Mouse (Mus musculus) embryonic fibroblast, embryonic 13.5 days (primary cell): ENCODE measurements around the gene Pgf. TPM values are rescaled to one million over a fixed set of nuclear protein-coding genes. Genes with fewer than 3 reads are reported as not detected.

ENCODE experiments used
- H3K27ac ChIP-seq: 2 replicates; pipeline ENCODE4 v1.5.1; 2012; ENCODE audit warnings: low read length, control low read depth, inconsistent platforms; ENCODE audit not compliant: insufficient read depth
- H3K4me1 ChIP-seq: 2 replicates; pipeline ENCODE4 v1.6.1; 2011; ENCODE audit warnings: low read length; ENCODE audit not compliant: control insufficient read depth, insufficient read depth
- H3K4me3 ChIP-seq: 2 replicates; pipeline ENCODE4 v1.5.1; 2011; ENCODE audit warnings: mild to moderate bottlenecking, control low read depth, low read length; ENCODE audit not compliant: insufficient read depth
- CTCF ChIP-seq: IDR thresholded peaks from 2 replicates; pipeline ENCODE4 v1.5.1; 2011; ENCODE audit warnings: mild to moderate bottlenecking, control low read depth, low read length, moderate library complexity, borderline replicate concordance; ENCODE audit not compliant: insufficient read depth
- POLR2A ChIP-seq: IDR thresholded peaks from 2 replicates; pipeline ENCODE4 v1.6.1; 2011; ENCODE audit warnings: low read depth, mild to moderate bottlenecking, control low read depth, low read length, moderate library complexity
- polyA plus RNA-seq: library from polyadenylated mRNA; stranded (reverse); fragments of >200 nt; gene quantifications from 2 replicates; pipeline ENCODE4 v1.2.4, GENCODE M21; 2011; ENCODE audit warnings: low read depth; ENCODE audit not compliant: missing spikeins, insufficient read length

Gene Pgf
- polyA plus RNA-seq, 1 experiment, result 6.6 TPM

DNA sequence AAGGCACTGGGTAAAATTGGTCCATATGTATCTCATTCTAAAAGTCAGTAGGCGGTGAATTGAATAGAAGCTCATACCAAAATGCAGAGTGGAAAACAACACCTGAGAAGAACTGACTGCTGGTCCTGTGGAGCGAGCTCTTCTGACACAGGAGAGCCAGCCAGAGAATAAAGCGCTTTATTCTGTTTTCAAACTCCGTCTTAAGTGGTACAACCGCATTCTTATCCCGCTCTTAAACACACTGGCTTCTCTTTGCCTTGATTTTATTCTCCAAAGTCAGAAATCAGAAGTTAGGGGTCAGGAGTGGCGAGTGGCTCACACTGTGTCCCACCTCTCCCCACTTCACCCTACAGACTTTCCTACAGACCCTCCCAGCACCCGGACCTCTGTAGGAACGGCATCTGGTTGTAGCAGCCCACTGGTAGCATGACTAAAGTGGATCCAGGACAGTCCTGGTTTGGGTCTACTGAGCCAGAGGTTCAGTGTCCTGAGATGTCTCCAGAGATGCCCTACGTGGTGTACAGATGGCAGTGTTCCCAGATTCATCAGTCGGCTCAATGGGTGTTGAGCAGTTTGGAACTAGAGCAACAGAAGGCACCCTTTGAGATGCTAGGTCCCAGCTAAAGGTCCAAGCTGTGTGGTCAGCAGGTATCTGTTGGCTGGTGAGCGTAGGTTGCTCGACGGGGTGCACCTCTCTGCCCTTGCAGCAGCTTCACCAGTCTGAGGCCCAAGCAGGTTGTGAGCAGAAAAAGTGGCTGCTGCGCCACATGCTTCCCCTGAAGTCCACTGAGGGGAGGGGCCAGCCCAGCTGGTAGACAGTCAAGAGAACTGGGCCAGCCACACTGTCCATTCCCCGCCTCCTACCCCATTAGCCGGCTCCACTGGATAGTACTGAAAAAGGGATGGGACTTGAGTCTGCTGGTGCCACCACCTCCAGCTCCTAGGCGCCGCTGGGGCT is 41.8 kb downstream of the Pgf start:
- Histone ChIP-seq H3K27ac (no peak overlapping the region; the same call in 1 of the 2 replicates), H3K4me3 (no peak overlapping the region), H3K4me1 (peaks cover 8% of the 10 kb centered on the region)
- TF ChIP-seq CTCF (no peak), POLR2A (no peak)

DNA sequence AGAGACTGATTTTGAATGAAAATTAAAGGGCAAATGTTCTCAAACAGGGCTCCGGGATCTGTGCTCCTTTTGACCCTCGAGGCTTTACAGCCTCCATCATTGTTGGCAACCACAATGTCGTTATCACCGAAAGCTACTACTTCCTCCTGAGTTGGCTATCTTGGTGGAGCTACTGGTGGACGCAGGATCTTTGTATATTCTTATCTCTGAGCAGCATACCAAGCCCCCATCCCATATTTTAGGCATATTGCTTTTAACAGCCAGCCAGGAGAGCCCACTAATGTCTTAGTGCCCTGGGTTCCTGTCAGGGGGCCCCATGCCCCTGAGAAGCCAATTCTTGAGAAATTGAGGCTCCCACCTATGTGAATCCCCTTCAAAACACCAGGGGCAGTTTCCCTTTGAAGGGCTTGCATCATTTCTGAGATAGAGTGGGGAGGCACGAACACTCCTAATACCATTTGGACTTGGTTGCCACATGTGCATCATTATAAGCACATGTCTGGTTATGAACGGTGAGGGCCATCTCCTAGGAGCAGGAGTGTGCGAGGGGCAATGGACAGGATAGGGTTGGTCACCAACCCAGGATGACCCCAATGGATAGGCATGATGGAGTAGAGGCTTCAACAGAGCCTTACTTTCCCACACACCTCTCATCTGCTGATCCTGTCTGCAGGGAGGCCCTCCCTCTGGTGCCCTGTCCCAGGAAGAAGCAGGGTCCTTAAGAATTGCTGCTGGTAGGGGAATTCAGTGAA is 43.4 kb downstream of the Pgf start:
- no peak for TF ChIP-seq POLR2A
- TF ChIP-seq CTCF, result no peak
- no peak overlapping the region for H3K27ac ChIP-seq
- peaks cover 8% of the 10 kb centered on the region for H3K4me1 ChIP-seq
- no peak overlapping the region for H3K4me3 ChIP-seq

DNA sequence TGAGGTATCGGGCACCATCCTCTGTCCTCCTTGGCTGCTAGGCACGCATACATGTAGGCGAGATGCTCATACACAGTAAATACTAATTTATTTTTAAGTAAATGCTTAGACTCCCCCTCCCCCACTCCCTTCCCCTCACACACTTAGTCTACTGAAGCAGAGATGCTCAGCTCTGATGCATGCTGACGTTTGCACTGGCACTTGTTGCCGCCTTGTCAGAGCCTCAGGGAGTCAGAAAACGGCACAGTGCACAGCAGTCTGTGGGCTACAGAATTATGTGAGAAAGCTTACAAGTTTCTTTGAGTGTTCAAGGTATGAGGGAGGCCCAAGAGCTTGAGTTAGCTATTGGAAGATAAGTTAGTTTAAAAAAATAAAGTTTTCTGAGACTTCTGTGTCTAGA is 46.2 kb downstream of the Pgf start:
- TF ChIP-seq POLR2A, result no peak
- TF ChIP-seq CTCF, result no peak

DNA sequence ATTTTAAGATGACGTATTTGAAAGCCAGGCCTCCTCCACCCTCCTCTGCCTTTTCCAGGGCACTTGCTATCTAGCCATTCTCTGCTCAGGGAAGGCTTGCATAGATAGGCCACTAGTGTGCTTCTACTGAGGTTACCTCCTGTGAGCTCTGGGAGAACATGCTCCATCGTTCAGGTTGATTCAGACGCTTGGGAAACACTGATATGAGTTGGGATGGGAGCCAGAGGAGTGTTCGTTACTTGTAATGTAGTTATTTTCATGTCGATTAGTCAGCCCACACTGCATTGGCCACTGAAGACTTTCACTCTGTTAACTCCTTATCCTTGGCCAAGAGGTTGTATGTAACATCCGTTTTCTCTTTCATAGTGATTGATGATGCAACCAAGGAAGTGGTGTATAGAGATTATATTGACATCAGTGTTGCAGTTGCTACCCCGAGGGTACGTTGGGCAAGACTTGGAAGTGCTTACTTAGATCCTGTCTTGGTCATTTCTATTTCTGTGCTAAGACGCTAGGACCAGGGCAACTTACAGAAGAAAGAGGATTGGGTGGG is 48.1 kb downstream of the Pgf start:
- no peak overlapping the region for H3K4me3 ChIP-seq
- no peak for TF ChIP-seq CTCF
- no peak for TF ChIP-seq POLR2A
- no peak overlapping the region for H3K27ac ChIP-seq
- 0 out of 2 replicates have a peak, but pooled peaks cover 4% of the 10 kb centered on the region for H3K4me1 ChIP-seq

More for the DNA sequence above, 46.2 kb downstream of the Pgf start:
- H3K4me3 ChIP-seq, result no peak overlapping the region
- H3K4me1 ChIP-seq, result peaks cover 7% of the 10 kb centered on the region
- H3K27ac ChIP-seq, result no peak overlapping the region

DNA sequence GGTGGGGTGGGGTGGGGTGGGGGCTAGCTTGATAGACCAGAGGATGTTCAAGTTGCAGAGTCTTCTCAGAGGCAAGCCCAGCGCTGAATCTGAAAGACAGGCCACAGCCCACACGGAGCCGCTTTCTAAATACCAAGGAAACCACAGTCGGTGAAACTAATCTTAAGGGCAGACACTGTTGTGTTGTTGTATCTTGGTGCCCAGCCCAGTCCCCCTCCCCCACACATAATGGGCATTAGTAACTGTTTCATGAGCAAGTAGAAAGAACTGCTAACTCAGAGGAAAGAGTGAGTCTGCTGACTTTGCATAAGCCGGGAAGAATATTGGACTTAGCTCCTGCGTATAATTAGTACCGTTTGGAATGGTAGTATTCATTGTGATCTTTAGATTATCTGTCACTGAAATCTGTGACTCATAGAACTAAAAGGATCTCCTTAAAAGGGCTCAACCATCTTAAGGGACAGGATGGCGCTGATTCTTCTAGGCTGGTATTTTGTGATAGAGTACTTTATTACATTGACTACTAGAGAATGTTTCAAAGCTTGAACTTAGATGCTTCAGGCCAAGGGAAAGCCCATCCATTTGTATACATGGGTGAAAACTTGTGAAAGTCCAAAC is 50.5 kb downstream of the Pgf start:
- peak overlapping the region; percentile 38 for H3K27ac ChIP-seq
- no peak overlapping the region for H3K4me3 ChIP-seq
- TF ChIP-seq CTCF, result no peak
- TF ChIP-seq POLR2A, result no peak
- 0 out of 2 replicates have a peak, but pooled peaks cover 4% of the 10 kb centered on the region for H3K4me1 ChIP-seq

DNA sequence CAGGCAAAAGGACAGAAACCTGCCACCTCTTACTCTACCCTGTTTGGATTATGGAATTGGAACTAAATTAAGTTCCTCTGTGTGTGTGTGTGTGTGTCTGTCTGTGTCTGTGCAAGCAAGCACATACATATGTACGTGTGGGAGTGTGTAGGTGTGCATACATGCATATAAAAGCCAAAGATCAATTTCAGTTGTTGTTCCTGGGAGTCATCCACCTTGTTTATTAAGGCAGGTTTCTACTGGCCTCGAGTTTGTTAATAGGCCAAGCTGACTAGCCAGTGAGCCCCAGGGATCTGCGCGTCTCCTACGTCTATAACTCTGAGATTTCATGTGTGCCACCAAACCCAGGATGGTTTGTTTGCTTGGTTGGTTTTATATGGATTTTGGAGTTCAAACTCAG is 52.8 kb downstream of the Pgf start:
- Histone ChIP-seq H3K4me3 (no peak overlapping the region), H3K4me1 (0 out of 2 replicates have a peak, but pooled peaks cover 6% of the 10 kb centered on the region), H3K27ac (no peak overlapping the region)
- no peak for TF ChIP-seq CTCF
- TF ChIP-seq POLR2A, result no peak

DNA sequence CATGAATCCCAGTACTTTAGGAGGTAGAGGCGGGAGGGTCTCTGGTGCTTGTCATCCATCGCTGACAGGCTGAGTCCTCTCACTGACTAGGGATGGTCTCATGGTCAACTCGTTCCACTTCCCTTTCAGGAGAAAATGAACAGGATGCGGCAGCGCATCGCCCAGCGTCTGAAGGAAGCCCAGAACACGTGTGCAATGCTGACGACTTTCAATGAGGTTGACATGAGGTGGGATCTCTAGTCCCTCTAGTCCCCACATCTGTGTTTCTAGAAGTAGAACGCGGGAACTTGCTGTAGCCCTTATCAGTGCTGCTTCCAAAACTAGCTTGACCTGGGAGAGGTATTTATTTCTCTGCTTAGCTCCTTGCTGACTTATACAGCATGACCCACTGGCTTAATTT is 53.9 kb downstream of the Pgf start:
- TF ChIP-seq CTCF (no peak), POLR2A (no peak)
- H3K27ac ChIP-seq, result no peak overlapping the region
- H3K4me3 ChIP-seq, result no peak overlapping the region
- H3K4me1 ChIP-seq, result 0 out of 2 replicates have a peak, but pooled peaks cover 6% of the 10 kb centered on the region

DNA sequence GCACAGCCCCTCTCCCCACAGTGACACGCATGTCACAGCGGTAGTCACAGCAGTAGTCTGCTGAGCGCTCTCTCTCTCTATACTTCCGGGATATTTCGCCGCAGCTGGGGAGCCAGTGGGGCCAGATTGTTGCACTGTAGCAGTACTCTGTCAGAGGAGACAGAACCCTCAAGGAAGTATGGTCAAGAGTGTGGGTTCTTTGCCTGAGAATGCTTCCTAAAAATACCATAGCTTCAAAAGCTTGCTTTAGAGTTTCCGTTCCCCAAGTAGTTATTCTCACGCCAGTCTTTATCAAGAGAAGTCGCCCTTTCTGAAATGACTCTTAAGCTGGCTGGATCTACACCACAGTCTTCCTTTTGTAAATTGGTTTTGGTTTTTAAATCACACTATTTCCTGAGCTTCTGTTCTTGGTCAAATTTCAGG is 54.5 kb downstream of the Pgf start:
- H3K27ac ChIP-seq, result no peak overlapping the region
- H3K4me3 ChIP-seq, result no peak overlapping the region
- TF ChIP-seq CTCF, result no peak
- TF ChIP-seq POLR2A, result no peak
- 0 out of 2 replicates have a peak, but pooled peaks cover 6% of the 10 kb centered on the region for H3K4me1 ChIP-seq
